Mouse (Mus musculus) neutrophil, adult 59 days (primary cell): ENCODE results near the gene Ropn1l. TPM values are rescaled to one million over a fixed set of nuclear protein-coding genes. Genes with fewer than 3 reads are reported as not detected.

Experiments used
- total RNA-seq, 2 experiments: library from RNA; stranded (reverse); gene quantifications; 1 replicate in 1 of 2; 2 replicates in 1 of 2; pipeline ENCODE4 v1.2.4; 2023

Gene Ropn1l
- total RNA-seq: under 1 TPM in 1 of 2 experiments, not detected in 1; 0.38 TPM

GRCm38 (mm10) chr15:31453098-31453916, at the start of gene Ropn1l:
Gene Ropn1l (minus strand): TSS chr15:31453737.

Other genes with a start within 250 kb of the Ropn1l start
- gene Dap, start 229.4 kb downstream of the Ropn1l start, total RNA-seq: 10 to 100 TPM; 74.7 to 75.1 TPM
- gene Ankrd33b, start 86.0 kb downstream of the Ropn1l start, total RNA-seq: 10 to 100 TPM; 59.3 to 66.0 TPM
- gene March6, start 77.3 kb upstream of the Ropn1l start, total RNA-seq: 10 to 100 TPM; 45.8 to 47.5 TPM
- under 1 TPM in 1 of 2 experiments, not detected in 1; 0.79 TPM for gene Cmbl, start 111.7 kb upstream of the Ropn1l start, total RNA-seq
- gene Cct5, start 148.1 kb upstream of the Ropn1l start, total RNA-seq: 100 to 1,000 TPM; 113 to 133 TPM
- 1 to 10 TPM; 3.9 to 7.6 TPM for gene Fam173b, start 148.1 kb upstream of the Ropn1l start, total RNA-seq